Comparison of ENCODE assay signal across 23 mouse cellular contexts in genomic region chr13:69547488-69548180, GRCm38 (mm10). TPM values are rescaled to one million over a fixed set of nuclear protein-coding genes. Genes with fewer than 3 reads are reported as not detected.
DNase-seq lines count a peak whose midpoint lies in the region; TF ChIP-seq lines count a peak whose summit lies in the region.
"Had no signal": no experiment of that assay in that cellular context is flagged by ENCODE, and none has a peak within 500 bp of the region (broad histone marks: within the 10 kb centered on the region; RNA-seq: fewer than 3 reads in every experiment).

No protein-coding gene starts in this region.

- H3K27ac ChIP-seq in heart, adult 2 months, result peak overlapping the region; percentile 36; the same call in 1 of the 2 replicates
- H3K27ac ChIP-seq in liver, adult 2 months (replicated peaks; ENCODE audit: insufficient read depth, low read depth, low read length), result peak overlapping the region; percentile 37
- H3K27ac ChIP-seq: embryonic facial prominence, embryonic 10.5 days; embryonic facial prominence, embryonic 12.5 days; forebrain, embryonic 13.5 days had no signal

- H3K4me1 ChIP-seq in heart, adult 2 months (ENCODE audit: control insufficient read depth, insufficient read depth, low read length), result peaks cover 8% of the 10 kb centered on the region
- no peaks in the 10 kb centered on the region; the same call in 1 of the 2 replicates for H3K4me1 ChIP-seq in liver, adult 2 months (ENCODE audit: control insufficient read depth, insufficient read depth, low read length)

- H3K9ac ChIP-seq in heart, adult 2 months (ENCODE audit: low read depth, low read length), result no peak overlapping the region
- H3K9ac ChIP-seq in liver, adult 2 months (ENCODE audit: low read depth, low read length), result no peak overlapping the region
- H3K9ac ChIP-seq: embryonic facial prominence, embryonic 12.5 days; forebrain, embryonic 13.5 days had no signal

- no peak overlapping the region for H3K4me3 ChIP-seq in heart, adult 2 months
- H3K4me3 ChIP-seq in liver, adult 2 months (ENCODE audit: insufficient read depth, low read depth, low read length), result no peak overlapping the region
- H3K4me3 ChIP-seq: embryonic facial prominence, embryonic 10.5 days; embryonic facial prominence, embryonic 12.5 days; forebrain, embryonic 13.5 days had no signal

- TF ChIP-seq EP300 in heart, adult 2 months (IDR thresholded peaks at IDR 0.05; ENCODE audit: insufficient read depth, low read depth, low read length), result no peak

- H3K36me3 ChIP-seq in heart, adult 2 months (ENCODE audit: control insufficient read depth, insufficient read depth, low read length), result no peaks in the 10 kb centered on the region
- H3K36me3 ChIP-seq in liver, adult 2 months (ENCODE audit: control insufficient read depth, insufficient read depth, low read length), result no peaks in the 10 kb centered on the region
- H3K36me3 ChIP-seq: embryonic facial prominence, embryonic 10.5 days; embryonic facial prominence, embryonic 12.5 days; G1E had no signal

- TF ChIP-seq POLR2A in heart, adult 2 months (IDR thresholded peaks at IDR 0.05; ENCODE audit: insufficient read depth, low read depth, low read length), result no peak
- TF ChIP-seq POLR2A in liver, adult 2 months (IDR thresholded peaks at IDR 0.05; ENCODE audit: extremely low read depth, insufficient read depth, low read length), result no peak

- H3K79me2 ChIP-seq in heart, adult 2 months (replicated peaks; ENCODE audit: control insufficient read depth, insufficient read depth, low read length), result no peaks in the 10 kb centered on the region
- no peaks in the 10 kb centered on the region for H3K79me2 ChIP-seq in liver, adult 2 months (ENCODE audit: control insufficient read depth, insufficient read depth, low read length)

- intact Hi-C loops in heart, adult 2 months (cut with DNase I), result loop anchor here (1.0 kb wide), 1 partner anchor 37 kb away; no protein-coding TSS in a partner anchor
- intact Hi-C loops in heart, postnatal 14 days (cut with DNase I), result no loop called here

- H3K27me3 ChIP-seq in heart, adult 2 months (ENCODE audit: control insufficient read depth, insufficient read depth, low read length), result no peaks in the 10 kb centered on the region
- no peaks in the 10 kb centered on the region for H3K27me3 ChIP-seq in liver, adult 2 months (ENCODE audit: control insufficient read depth, insufficient read depth, low read length)
- H3K27me3 ChIP-seq: CH12.LX; embryonic facial prominence, embryonic 12.5 days; Patski had no signal

- TF ChIP-seq CTCF in heart, adult 2 months (IDR thresholded peaks at IDR 0.05), result no peak
- TF ChIP-seq CTCF in liver, adult 2 months (IDR thresholded peaks at IDR 0.05; ENCODE audit: low read depth, low read length), result no peak

- WGBS in heart, adult 2 months, result 58% methylated on average over 16 of the region's 16 CpGs
- 28% methylated on average over 16 of the region's 16 CpGs for WGBS in liver, adult 2 months

- peak; percentile 92 for DNase-seq in heart, adult 11 months
- no peak for DNase-seq in heart, postnatal 4 days
- DNase-seq in heart, adult 2 months, result peak in 1 of 2 experiments; percentile 21
- no peak for DNase-seq in heart, postnatal 14 days
- peak; percentile 83 for DNase-seq in liver, adult 2 months (ENCODE audit: extremely low read depth, low read depth, low spot score)
- DNase-seq in liver, result no peak
- peak; percentile 28 for DNase-seq in testis, postnatal 10 days (ENCODE audit: low spot score)
- DNase-seq in testis, postnatal 14 days (ENCODE audit: low spot score), result no peak
- DNase-seq: adrenal gland, adult 8-10 months; adrenal gland, postnatal 14 days; adrenal gland, postnatal 36 days; B cell, adult 2 months; cerebellum, adult 11-12 months; cerebellum, adult 2 months; cerebellum, adult 9-10 months; cerebellum, postnatal 10 days; cerebellum, postnatal 25 days had no signal

RNA-seq across cellular contexts. Expression of gene Tent4a, which starts 13.2 kb away (rescaled TPM):
- total RNA-seq in heart, postnatal 4 days (2021), result 10 to 100 TPM; 23.1 to 25.0 TPM
- total RNA-seq in heart, adult 2 months (2021), result 10 to 100 TPM; 11.0 to 12.7 TPM
- 8.1 and 8.9 TPM in 2 replicates for polyA plus RNA-seq in heart, adult 2 months (2012; rRNA removed)
- 10 to 100 TPM; 12.2 to 13.5 TPM for total RNA-seq in heart, postnatal 14 days (2021)
- 8.7 and 8.9 TPM in 2 replicates for total RNA-seq in liver, adult 2 months (2014; rRNA removed)
- 9.9 and 11.0 TPM in 2 replicates for polyA plus RNA-seq in liver, adult 2 months (2012; rRNA removed)

RNA-seq across cellular contexts. Expression of gene Nsun2, which starts 14.1 kb away (rescaled TPM):
- 10 to 100 TPM; 48.9 to 50.9 TPM for total RNA-seq in heart, postnatal 4 days (2021)
- 10 to 100 TPM; 40.4 to 47.9 TPM for total RNA-seq in heart, adult 2 months (2021)
- 29.3 and 53.3 TPM in 2 replicates for polyA plus RNA-seq in heart, adult 2 months (2012; rRNA removed)
- 10 to 100 TPM; 35.8 to 42.0 TPM for total RNA-seq in heart, postnatal 14 days (2021)
- 74.1 and 81.0 TPM in 2 replicates for total RNA-seq in liver, adult 2 months (2014; rRNA removed)
- polyA plus RNA-seq in liver, adult 2 months (2012; rRNA removed), result 40.5 and 48.3 TPM in 2 replicates

Comparison
In these comparisons a context has a peak if more than half of its experiments do, and no peak if none do; other contexts are left out.
1. DNase-seq: peak in heart, adult 11 months (single experiment), liver, adult 2 months (single experiment) and testis, postnatal 10 days (single experiment); none in heart, postnatal 4 days (single experiment), heart, postnatal 14 days (0 of 2), liver (single experiment) and testis, postnatal 14 days (single experiment).